9 mouse cellular contexts compared by ENCODE assay signal in genomic region chr6:89452976-89453674, GRCm38 (mm10).
DNase-seq lines count a peak whose midpoint lies in the region; ATAC-seq lines count a peak whose summit lies in the region.
"Had no signal": no experiment of that assay in that cellular context is flagged by ENCODE, and none has a peak within 500 bp of the region (broad histone marks: within the 10 kb centered on the region; RNA-seq: fewer than 3 reads in every experiment).

No protein-coding gene starts in this region.

- no peaks in the 10 kb centered on the region for H3K36me3 ChIP-seq in kidney, embryonic 16.5 days (ENCODE audit: insufficient read depth, low read length)
- no peaks in the 10 kb centered on the region for H3K36me3 ChIP-seq in embryonic facial prominence, embryonic 14.5 days (ENCODE audit: control insufficient read depth, insufficient read depth, low read length)

- peaks cover 7% of the 10 kb centered on the region; the same call in 1 of the 2 replicates for H3K4me1 ChIP-seq in kidney, embryonic 16.5 days (ENCODE audit: insufficient read depth, low read length)
- peaks cover 26% of the 10 kb centered on the region for H3K4me1 ChIP-seq in embryonic facial prominence, embryonic 14.5 days (ENCODE audit: control insufficient read depth, insufficient read depth, low read length)

- H3K9ac ChIP-seq in kidney, embryonic 16.5 days (replicated peaks; ENCODE audit: low read length): no peak overlapping the region
- no peak overlapping the region for H3K9ac ChIP-seq in embryonic facial prominence, embryonic 14.5 days (ENCODE audit: low read depth, low read length)

- H3K27me3 ChIP-seq in kidney, embryonic 16.5 days (ENCODE audit: insufficient read depth, low read length): no peaks in the 10 kb centered on the region
- no peaks in the 10 kb centered on the region for H3K27me3 ChIP-seq in embryonic facial prominence, embryonic 14.5 days (replicated peaks; ENCODE audit: control insufficient read depth, insufficient read depth, low read length)

- H3K9me3 ChIP-seq in kidney, embryonic 16.5 days (ENCODE audit: low read length): no peaks in the 10 kb centered on the region
- H3K9me3 ChIP-seq in embryonic facial prominence, embryonic 14.5 days (ENCODE audit: control insufficient read depth, low read length): no peaks in the 10 kb centered on the region
- H3K9me3 ChIP-seq: megakaryocyte, embryonic 14.5 days had no signal

- intact Hi-C loops in left cerebral cortex, postnatal 25 days (cut with DNase I): loop anchor here (5.0 kb wide), 1 partner anchor 66 kb away; no protein-coding TSS in a partner anchor

- DNase-seq in adrenal gland, postnatal 14 days: peak; percentile 19
- DNase-seq in adrenal gland, postnatal 36 days: no peak
- DNase-seq in kidney, postnatal 25 days: no peak
- peak; percentile 38 for DNase-seq in embryonic facial prominence, embryonic 14.5 days (ENCODE audit: low spot score)
- peak; percentile 40 to 54 for DNase-seq in left cerebral cortex, postnatal 25 days (ENCODE audit: low spot score in 2 of 2)
- DNase-seq in thymus, postnatal 36 days: no peak
- DNase-seq in gastrocnemius, postnatal 25 days: no peak

- no peak overlapping the region for H3K4me2 ChIP-seq in kidney, embryonic 16.5 days (replicated peaks; ENCODE audit: low read depth, low read length)
- no peak overlapping the region for H3K4me2 ChIP-seq in embryonic facial prominence, embryonic 14.5 days (ENCODE audit: low read depth, low read length)

- WGBS in kidney, embryonic 16.5 days: 41% methylated on average over 7 of the region's 7 CpGs
- 37% methylated on average over 7 of the region's 7 CpGs for WGBS in embryonic facial prominence, embryonic 14.5 days

- H3K27ac ChIP-seq in kidney, embryonic 16.5 days (ENCODE audit: low read length): no peak overlapping the region; the same call in 1 of the 2 replicates
- H3K27ac ChIP-seq in embryonic facial prominence, embryonic 14.5 days (replicated peaks; ENCODE audit: low read depth, low read length): no peak overlapping the region

- peak; percentile 42; the same call in 1 of the 2 replicates for ATAC-seq in kidney, embryonic 16.5 days (ENCODE audit: low FRiP score, low TSS enrichment)
- ATAC-seq in embryonic facial prominence, embryonic 14.5 days (ENCODE audit: low read depth): 0 out of 2 replicates have a peak, but pooled peaks have one; percentile 18

- H3K4me3 ChIP-seq in kidney, embryonic 16.5 days (ENCODE audit: low read length): no peak overlapping the region
- no peak overlapping the region for H3K4me3 ChIP-seq in embryonic facial prominence, embryonic 14.5 days (ENCODE audit: low read depth, low read length)
- H3K4me3 ChIP-seq: megakaryocyte, embryonic 14.5 days had no signal

Comparison
In these comparisons a context has a peak if more than half of its experiments do, and no peak if none do; other contexts are left out.
1. DNase-seq: peak in adrenal gland, postnatal 14 days (single experiment), embryonic facial prominence, embryonic 14.5 days (single experiment) and left cerebral cortex, postnatal 25 days (2 of 2); none in adrenal gland, postnatal 36 days (0 of 2), kidney, postnatal 25 days (0 of 2), thymus, postnatal 36 days (0 of 2) and gastrocnemius, postnatal 25 days (single experiment).